Comparison of ENCODE assay signal across 8 mouse cellular contexts in genomic region chr1:61140870-61141591, GRCm38 (mm10).
DNase-seq lines count a peak whose midpoint lies in the region; ATAC-seq lines count a peak whose summit lies in the region.
"Had no signal": no experiment of that assay in that cellular context is flagged by ENCODE, and none has a peak within 500 bp of the region (broad histone marks: within the 10 kb centered on the region; RNA-seq: fewer than 3 reads in every experiment).

No protein-coding gene starts in this region.

- WGBS in lung, embryonic 16.5 days, result 39% methylated on average over 9 of the region's 9 CpGs
- 10% methylated on average over 9 of the region's 9 CpGs for WGBS in hindbrain, embryonic 11.5 days
- 15% methylated on average over 9 of the region's 9 CpGs for WGBS in limb, embryonic 10.5 days
- 48% methylated on average over 9 of the region's 9 CpGs for WGBS in stomach, embryonic 16.5 days

- no peaks in the 10 kb centered on the region for H3K36me3 ChIP-seq in lung, embryonic 16.5 days (ENCODE audit: control insufficient read depth, insufficient read depth, low read length)
- H3K36me3 ChIP-seq in hindbrain, embryonic 11.5 days (ENCODE audit: control insufficient read depth, insufficient read depth, low read length), result no peaks in the 10 kb centered on the region
- H3K36me3 ChIP-seq in limb, embryonic 10.5 days, result no peaks in the 10 kb centered on the region
- H3K36me3 ChIP-seq in stomach, embryonic 16.5 days (ENCODE audit: control insufficient read depth, insufficient read depth, low read length), result no peaks in the 10 kb centered on the region

- no peaks in the 10 kb centered on the region for H3K9me3 ChIP-seq in lung, embryonic 16.5 days (ENCODE audit: control insufficient read depth, low read length)
- H3K9me3 ChIP-seq in hindbrain, embryonic 11.5 days (ENCODE audit: control insufficient read depth, low read length), result no peaks in the 10 kb centered on the region
- no peaks in the 10 kb centered on the region for H3K9me3 ChIP-seq in limb, embryonic 10.5 days (replicated peaks)
- H3K9me3 ChIP-seq in stomach, embryonic 16.5 days (replicated peaks; ENCODE audit: control insufficient read depth, low read length), result no peaks in the 10 kb centered on the region

- H3K4me1 ChIP-seq in lung, embryonic 16.5 days (replicated peaks; ENCODE audit: control insufficient read depth, insufficient read depth, low read length), result peaks cover 23% of the 10 kb centered on the region
- H3K4me1 ChIP-seq in hindbrain, embryonic 11.5 days (replicated peaks; ENCODE audit: control insufficient read depth, insufficient read depth, low read length), result peaks cover 17% of the 10 kb centered on the region
- H3K4me1 ChIP-seq in limb, embryonic 10.5 days, result peaks cover 75% of the 10 kb centered on the region
- peaks cover 47% of the 10 kb centered on the region for H3K4me1 ChIP-seq in stomach, embryonic 16.5 days (ENCODE audit: control insufficient read depth, insufficient read depth, low read length)

- H3K9ac ChIP-seq in lung, embryonic 16.5 days (ENCODE audit: low read length), result no peak overlapping the region
- no peak overlapping the region for H3K9ac ChIP-seq in hindbrain, embryonic 11.5 days (ENCODE audit: low read depth, low read length)
- no peak overlapping the region for H3K9ac ChIP-seq in stomach, embryonic 16.5 days (ENCODE audit: low read length)

- ATAC-seq in lung, embryonic 16.5 days (ENCODE audit: low read depth), result peak; percentile 27; the same call in 1 of the 2 replicates
- no peak for ATAC-seq in hindbrain, embryonic 11.5 days (ENCODE audit: low FRiP score)
- ATAC-seq in stomach, embryonic 16.5 days (ENCODE audit: insufficient read depth, low FRiP score), result no peak
- no peak; the same call in 1 of the 2 replicates for ATAC-seq in frontal cortex, adult (ENCODE audit: low TSS enrichment)

- DNase-seq in lung, postnatal 14 days, result no peak
- peak; percentile 25 for DNase-seq in hindbrain, embryonic 11.5 days (ENCODE audit: low spot score)
- DNase-seq in limb, embryonic 10.5 days (ENCODE audit: low spot score), result peak; percentile 51
- no peak for DNase-seq in ovary, adult 18-20 months (ENCODE audit: low spot score)
- DNase-seq: left cerebral cortex, postnatal 4 days had no signal

- no peak overlapping the region for H3K4me2 ChIP-seq in lung, embryonic 16.5 days (ENCODE audit: low read depth, low read length)
- no peak overlapping the region for H3K4me2 ChIP-seq in hindbrain, embryonic 11.5 days (replicated peaks; ENCODE audit: low read depth, low read length)
- H3K4me2 ChIP-seq in stomach, embryonic 16.5 days (ENCODE audit: low read depth, low read length), result no peak overlapping the region

- H3K4me3 ChIP-seq in lung, embryonic 16.5 days (ENCODE audit: low read length), result no peak overlapping the region
- no peak overlapping the region for H3K4me3 ChIP-seq in hindbrain, embryonic 11.5 days (ENCODE audit: low read depth, low read length)
- H3K4me3 ChIP-seq in limb, embryonic 10.5 days, result no peak overlapping the region
- H3K4me3 ChIP-seq in stomach, embryonic 16.5 days (replicated peaks; ENCODE audit: low read length), result no peak overlapping the region

- H3K27ac ChIP-seq in lung, embryonic 16.5 days (ENCODE audit: low read length), result no peak overlapping the region
- H3K27ac ChIP-seq in hindbrain, embryonic 11.5 days (ENCODE audit: low read depth, low read length), result peak overlapping the region; percentile 70
- peak overlapping the region; percentile 82 for H3K27ac ChIP-seq in limb, embryonic 10.5 days
- H3K27ac ChIP-seq in stomach, embryonic 16.5 days (ENCODE audit: low read length), result peak overlapping the region; percentile 56

- no peaks in the 10 kb centered on the region for H3K27me3 ChIP-seq in lung, embryonic 16.5 days (ENCODE audit: control insufficient read depth, insufficient read depth, low read depth, low read length)
- H3K27me3 ChIP-seq in hindbrain, embryonic 11.5 days (ENCODE audit: control insufficient read depth, insufficient read depth, low read length), result no peaks in the 10 kb centered on the region
- no peaks in the 10 kb centered on the region for H3K27me3 ChIP-seq in limb, embryonic 10.5 days (ENCODE audit: low read depth, poor library complexity, severe bottlenecking)
- H3K27me3 ChIP-seq in stomach, embryonic 16.5 days (ENCODE audit: control insufficient read depth, insufficient read depth, low read length), result no peaks in the 10 kb centered on the region

Comparison
In these comparisons a context has a peak if more than half of its experiments do, and no peak if none do; other contexts are left out.
1. DNase-seq: peak in hindbrain, embryonic 11.5 days (single experiment) and limb, embryonic 10.5 days (single experiment); none in lung, postnatal 14 days (single experiment) and ovary, adult 18-20 months (single experiment).